Mouse (Mus musculus) erythroblast, embryonic 14.5 days (primary cell): ENCODE measurements around the gene Sh3rf1. TPM values are rescaled to one million over a fixed set of nuclear protein-coding genes. Genes with fewer than 3 reads are reported as not detected.

Experiments used
- H3K27me3 ChIP-seq: 2 replicates; pipeline ENCODE4 v1.6.1; 2012; ENCODE audit warnings: inconsistent platforms; ENCODE audit not compliant: control insufficient read depth
- H3K36me3 ChIP-seq: 2 replicates; pipeline ENCODE4 v1.6.1; 2012; ENCODE audit warnings: mild to moderate bottlenecking, inconsistent platforms; ENCODE audit not compliant: control insufficient read depth
- H3K4me1 ChIP-seq: 2 replicates; pipeline ENCODE4 v1.6.1; 2012; ENCODE audit warnings: inconsistent platforms; ENCODE audit not compliant: control insufficient read depth
- H3K4me3 ChIP-seq: replicated peaks from 2 replicates; pipeline ENCODE3; 2012; ENCODE audit warnings: moderate library complexity, mild to moderate bottlenecking, inconsistent platforms
- H3K9me3 ChIP-seq: 2 replicates; pipeline ENCODE4 v1.6.1; 2012; ENCODE audit warnings: low read length, inconsistent platforms, mixed read lengths; ENCODE audit not compliant: control insufficient read depth
- GATA1 ChIP-seq: IDR thresholded peaks from 2 replicates; pipeline ENCODE4 v1.6.1; 2012; ENCODE audit warnings: low read length, inconsistent platforms, mixed read lengths
- TAL1 ChIP-seq: IDR thresholded peaks from 3 replicates; pipeline ENCODE4 v1.6.1; 2012; ENCODE audit warnings: low read length, inconsistent platforms, mixed read lengths
- polyA plus RNA-seq: library from polyadenylated mRNA; stranded (reverse); fragments of >175 nt; gene quantifications from 2 replicates; pipeline ENCODE4 v1.2.3, GENCODE M21; 2012

The Sh3rf1 gene
- polyA plus RNA-seq, 1 experiment: 0.01 TPM

DNA sequence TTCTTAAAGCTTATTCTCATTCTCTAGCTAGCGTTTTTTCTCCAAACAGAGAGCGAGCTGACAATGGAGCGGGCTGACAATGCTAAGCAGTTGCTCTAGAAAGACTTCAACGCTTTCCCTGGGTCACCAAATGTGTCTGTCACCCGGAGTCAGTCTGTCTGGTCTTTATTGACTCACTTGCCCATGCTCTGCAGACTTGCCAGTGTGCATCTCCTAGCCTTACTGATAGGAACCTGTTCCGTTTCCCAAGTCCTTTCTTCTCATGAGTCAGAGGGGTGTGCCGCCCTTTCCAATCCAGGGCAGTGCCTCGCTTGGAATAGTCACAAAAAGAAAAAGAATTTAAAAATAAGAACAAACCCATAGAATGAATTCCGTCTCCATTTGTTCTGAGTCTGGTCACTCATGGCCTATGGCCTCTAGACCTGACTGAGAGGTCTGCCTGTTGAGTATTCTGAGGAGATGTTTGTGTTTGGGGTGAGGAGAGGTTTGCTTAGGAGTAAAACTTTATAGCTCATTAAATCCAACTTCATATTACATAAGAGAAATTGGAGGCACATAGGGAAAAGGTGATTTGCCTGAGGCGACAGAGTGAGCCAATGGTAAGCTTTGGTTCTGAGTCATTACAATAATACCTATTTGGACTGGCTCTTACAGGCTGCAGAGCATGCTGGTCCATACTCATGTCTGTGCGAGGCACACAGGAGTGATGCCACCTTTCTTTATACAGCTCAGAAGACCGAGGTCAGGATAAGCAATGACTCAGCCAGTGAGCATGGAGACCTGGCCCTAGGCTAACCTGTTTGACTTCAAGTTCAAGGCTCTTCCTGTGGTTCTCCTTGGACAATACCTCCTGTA, 118.1 kb downstream of the Sh3rf1 start:
- no peak overlapping the region for H3K4me3 ChIP-seq
- H3K36me3 ChIP-seq: no peaks in the 10 kb centered on the region
- no peak for TF ChIP-seq TAL1
- TF ChIP-seq GATA1: no peak
- H3K9me3 ChIP-seq: no peaks in the 10 kb centered on the region
- H3K27me3 ChIP-seq: no peaks in the 10 kb centered on the region
- no peaks in the 10 kb centered on the region for H3K4me1 ChIP-seq

GRCm38 (mm10) chr8:61342473-61343026, 118.9 kb downstream of the Sh3rf1 start:
- TF ChIP-seq GATA1: no peak
- TF ChIP-seq TAL1: no peak
- Histone ChIP-seq H3K9me3 (no peaks in the 10 kb centered on the region), H3K4me3 (no peak overlapping the region), H3K4me1 (no peaks in the 10 kb centered on the region), H3K27me3 (no peaks in the 10 kb centered on the region), H3K36me3 (no peaks in the 10 kb centered on the region)

- Histone ChIP-seq H3K4me3 (no peak overlapping the region), H3K36me3 (no peaks in the 10 kb centered on the region), H3K9me3 (no peaks in the 10 kb centered on the region), H3K27me3 (no peaks in the 10 kb centered on the region), H3K4me1 (no peaks in the 10 kb centered on the region)
- no peak for TF ChIP-seq TAL1
- TF ChIP-seq GATA1: no peak
Measured at GRCm38 (mm10) chr8:61344435-61344834, 120.8 kb downstream of the Sh3rf1 start.

- Histone ChIP-seq H3K4me1 (no peaks in the 10 kb centered on the region), H3K4me3 (no peak overlapping the region), H3K27me3 (no peaks in the 10 kb centered on the region), H3K36me3 (no peaks in the 10 kb centered on the region), H3K9me3 (no peaks in the 10 kb centered on the region)
- no peak for TF ChIP-seq TAL1
- TF ChIP-seq GATA1: no peak
Measured at GRCm38 (mm10) chr8:61346941-61347340, 123.3 kb downstream of the Sh3rf1 start.

- Histone ChIP-seq H3K27me3 (no peaks in the 10 kb centered on the region), H3K4me1 (no peaks in the 10 kb centered on the region), H3K9me3 (no peaks in the 10 kb centered on the region), H3K36me3 (no peaks in the 10 kb centered on the region), H3K4me3 (no peak overlapping the region)
- TF ChIP-seq TAL1: no peak
- TF ChIP-seq GATA1: no peak
Measured at GRCm38 (mm10) chr8:61347526-61347925, 123.9 kb downstream of the Sh3rf1 start.

DNA sequence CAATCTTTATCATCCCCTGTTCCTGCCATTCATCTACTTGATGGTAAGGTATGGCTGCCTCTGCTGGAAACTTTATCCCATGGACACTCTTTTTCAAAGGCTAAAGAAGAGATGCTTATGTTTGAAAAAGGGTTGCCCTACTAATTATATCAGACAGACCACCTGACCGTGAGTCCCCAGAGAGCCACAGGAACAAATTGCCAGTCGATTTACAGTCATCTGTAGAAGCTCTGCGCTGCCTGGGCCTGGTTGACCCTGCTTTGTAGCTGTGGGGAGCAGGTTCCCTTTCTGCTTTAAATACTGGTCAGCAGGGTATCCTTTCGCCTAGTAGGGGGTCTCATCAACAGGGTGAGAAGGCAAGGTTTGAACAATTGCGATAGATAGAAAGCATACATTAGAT, 124.4 kb downstream of the Sh3rf1 start:
- H3K9me3 ChIP-seq: no peaks in the 10 kb centered on the region
- H3K4me1 ChIP-seq: no peaks in the 10 kb centered on the region
- no peak overlapping the region for H3K4me3 ChIP-seq
- no peaks in the 10 kb centered on the region for H3K27me3 ChIP-seq
- TF ChIP-seq GATA1: no peak
- TF ChIP-seq TAL1: no peak
- no peaks in the 10 kb centered on the region for H3K36me3 ChIP-seq

DNA sequence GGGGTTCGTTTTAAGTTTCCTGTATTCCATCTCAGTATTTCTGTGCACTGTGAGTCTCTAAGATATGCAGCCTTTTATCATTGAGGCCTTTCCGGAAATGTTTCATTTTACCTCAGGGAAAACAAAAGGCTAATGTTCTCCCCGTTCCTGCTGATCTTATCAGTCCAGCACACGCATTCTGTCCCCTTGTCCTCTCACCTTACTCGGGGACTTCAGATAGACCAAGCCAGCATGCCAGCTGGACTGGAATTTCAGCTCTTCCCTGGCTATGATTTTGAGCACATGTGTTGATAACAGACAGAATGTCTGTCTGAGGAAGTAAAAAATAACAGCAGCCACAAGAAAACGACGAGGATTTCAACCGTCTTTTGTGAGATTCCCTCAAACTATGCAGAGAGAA, 124.8 kb downstream of the Sh3rf1 start:
- H3K4me3 ChIP-seq: no peak overlapping the region
- no peak for TF ChIP-seq GATA1
- TF ChIP-seq TAL1: no peak
- H3K9me3 ChIP-seq: no peaks in the 10 kb centered on the region
- H3K4me1 ChIP-seq: no peaks in the 10 kb centered on the region
- no peaks in the 10 kb centered on the region for H3K36me3 ChIP-seq
- H3K27me3 ChIP-seq: no peaks in the 10 kb centered on the region

- H3K36me3 ChIP-seq: no peaks in the 10 kb centered on the region
- no peaks in the 10 kb centered on the region for H3K9me3 ChIP-seq
- TF ChIP-seq GATA1: no peak
- TF ChIP-seq TAL1: no peak
- no peaks in the 10 kb centered on the region for H3K27me3 ChIP-seq
- no peak overlapping the region for H3K4me3 ChIP-seq
- no peaks in the 10 kb centered on the region for H3K4me1 ChIP-seq
Measured at GRCm38 (mm10) chr8:61350443-61350842, 126.8 kb downstream of the Sh3rf1 start.

GRCm38 (mm10) chr8:61351638-61352037, 128.0 kb downstream of the Sh3rf1 start:
- H3K36me3 ChIP-seq: no peaks in the 10 kb centered on the region
- no peaks in the 10 kb centered on the region for H3K9me3 ChIP-seq
- no peaks in the 10 kb centered on the region for H3K27me3 ChIP-seq
- TF ChIP-seq GATA1 (no peak), TAL1 (no peak)
- no peak overlapping the region for H3K4me3 ChIP-seq
- no peaks in the 10 kb centered on the region for H3K4me1 ChIP-seq

DNA sequence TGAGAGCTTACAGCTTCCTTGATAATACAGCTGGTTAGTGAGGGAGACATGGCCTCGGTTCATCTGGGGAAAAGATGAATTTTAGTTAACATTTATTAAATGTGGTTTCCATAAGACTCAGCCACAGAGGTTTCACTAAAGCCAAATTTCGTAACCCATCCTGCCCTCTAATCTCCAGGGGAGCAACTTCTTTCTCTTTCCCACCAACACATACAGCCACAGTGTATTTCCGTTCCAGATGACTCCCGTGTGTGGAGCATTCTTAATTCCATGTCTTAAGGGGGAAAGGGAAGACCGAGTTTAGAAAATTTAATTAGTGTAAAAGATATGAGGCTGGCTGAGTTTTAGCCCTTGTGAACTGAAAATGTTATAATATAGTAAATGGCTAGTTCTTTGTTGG, 131.8 kb downstream of the Sh3rf1 start:
- no peaks in the 10 kb centered on the region for H3K9me3 ChIP-seq
- H3K4me1 ChIP-seq: no peaks in the 10 kb centered on the region
- no peak overlapping the region for H3K4me3 ChIP-seq
- H3K27me3 ChIP-seq: no peaks in the 10 kb centered on the region
- TF ChIP-seq GATA1 (no peak), TAL1 (no peak)
- H3K36me3 ChIP-seq: no peaks in the 10 kb centered on the region
